In genomic region chr5:85780730-85781454, GRCm38 (mm10) we compare ENCODE assay signal across 13 mouse cellular contexts.
DNase-seq lines count a peak whose midpoint lies in the region; ATAC-seq lines count a peak whose summit lies in the region.
"Had no signal": no experiment of that assay in that cellular context is flagged by ENCODE, and none has a peak within 500 bp of the region (broad histone marks: within the 10 kb centered on the region; RNA-seq: fewer than 3 reads in every experiment).

No protein-coding gene starts in this region.

- no peaks in the 10 kb centered on the region for H3K36me3 ChIP-seq in forebrain, embryonic 12.5 days (replicated peaks)
- H3K36me3 ChIP-seq in forebrain, embryonic 10.5 days (replicated peaks), result no peaks in the 10 kb centered on the region
- H3K36me3 ChIP-seq in midbrain, embryonic 10.5 days, result no peaks in the 10 kb centered on the region
- H3K36me3 ChIP-seq: heart, embryonic 13.5 days; limb, embryonic 12.5 days had no signal

- WGBS in forebrain, embryonic 12.5 days, result 52% methylated on average over 8 of the region's 8 CpGs
- 62% methylated on average over 8 of the region's 8 CpGs for WGBS in forebrain, embryonic 10.5 days
- 65% methylated on average over 8 of the region's 8 CpGs for WGBS in midbrain, embryonic 10.5 days

- H3K9ac ChIP-seq in forebrain, embryonic 12.5 days, result no peak overlapping the region
- H3K9ac ChIP-seq: heart, embryonic 13.5 days; limb, embryonic 12.5 days had no signal

- no peak overlapping the region for H3K27ac ChIP-seq in forebrain, embryonic 12.5 days
- no peak overlapping the region for H3K27ac ChIP-seq in forebrain, embryonic 10.5 days
- H3K27ac ChIP-seq in midbrain, embryonic 10.5 days (replicated peaks), result 0 out of 2 replicates have a peak overlapping the region, but pooled peaks have one; percentile 28
- H3K27ac ChIP-seq: heart, embryonic 13.5 days; limb, embryonic 12.5 days had no signal

- peaks cover 13% of the 10 kb centered on the region; the same call in 1 of the 2 replicates for H3K4me1 ChIP-seq in forebrain, embryonic 12.5 days
- H3K4me1 ChIP-seq in forebrain, embryonic 10.5 days, result peaks cover 15% of the 10 kb centered on the region; the same call in 1 of the 2 replicates
- H3K4me1 ChIP-seq in midbrain, embryonic 10.5 days, result peaks cover 13% of the 10 kb centered on the region; the same call in 1 of the 2 replicates
- H3K4me1 ChIP-seq: heart, embryonic 13.5 days; limb, embryonic 12.5 days; megakaryocyte, embryonic 14.5 days had no signal

- peak; percentile 79 for ATAC-seq in forebrain, embryonic 12.5 days (ENCODE audit: low FRiP score)
- ATAC-seq in granulocyte monocyte progenitor cell, adult 5-6 weeks (replicated peaks; ENCODE audit: poor library complexity, severe bottlenecking), result peak; percentile 99
- ATAC-seq in erythroid progenitor cell, adult 5-6 weeks (replicated peaks; ENCODE audit: low FRiP score, poor library complexity, severe bottlenecking), result no peak

- H3K27me3 ChIP-seq in forebrain, embryonic 12.5 days, result no peaks in the 10 kb centered on the region
- no peaks in the 10 kb centered on the region for H3K27me3 ChIP-seq in forebrain, embryonic 10.5 days (ENCODE audit: poor library complexity, severe bottlenecking)
- H3K27me3 ChIP-seq in midbrain, embryonic 10.5 days (ENCODE audit: low read depth, poor library complexity, severe bottlenecking), result no peaks in the 10 kb centered on the region
- H3K27me3 ChIP-seq: heart, embryonic 13.5 days; limb, embryonic 12.5 days; megakaryocyte, embryonic 14.5 days had no signal

- no peaks in the 10 kb centered on the region for H3K9me3 ChIP-seq in forebrain, embryonic 12.5 days
- no peaks in the 10 kb centered on the region for H3K9me3 ChIP-seq in forebrain, embryonic 10.5 days
- no peaks in the 10 kb centered on the region for H3K9me3 ChIP-seq in midbrain, embryonic 10.5 days (replicated peaks)
- H3K9me3 ChIP-seq: heart, embryonic 13.5 days; limb, embryonic 12.5 days; megakaryocyte, embryonic 14.5 days had no signal

- H3K4me3 ChIP-seq in forebrain, embryonic 12.5 days (replicated peaks), result no peak overlapping the region
- H3K4me3 ChIP-seq in forebrain, embryonic 10.5 days, result no peak overlapping the region
- no peak overlapping the region for H3K4me3 ChIP-seq in midbrain, embryonic 10.5 days
- H3K4me3 ChIP-seq: heart, embryonic 13.5 days; limb, embryonic 12.5 days; megakaryocyte, embryonic 14.5 days had no signal

- no peak overlapping the region for H3K4me2 ChIP-seq in forebrain, embryonic 12.5 days
- H3K4me2 ChIP-seq: heart, embryonic 13.5 days; limb, embryonic 12.5 days had no signal

- DNase-seq in forebrain, embryonic 10.5 days (ENCODE audit: extremely low spot score, low spot score), result no peak
- DNase-seq in 416B (ENCODE audit: low read depth), result peak; percentile 61
- DNase-seq in midbrain, embryonic 10.5 days (ENCODE audit: low spot score), result peak; percentile 14
- DNase-seq in thymus, postnatal 0 days (ENCODE audit: low spot score), result no peak
- DNase-seq in right cerebral cortex, postnatal 4 days, result no peak
- DNase-seq: B cell, adult 2 months; kidney, postnatal 14 days had no signal

Comparison
In these comparisons a context has a peak if more than half of its experiments do, and no peak if none do; other contexts are left out.
1. DNase-seq: peak in 416B (single experiment) and midbrain, embryonic 10.5 days (single experiment); none in forebrain, embryonic 10.5 days (single experiment), thymus, postnatal 0 days (single experiment) and right cerebral cortex, postnatal 4 days (single experiment).